Mouse (Mus musculus) splenic B cell, adult 2 months (primary cell): Measurements from ENCODE around the gene Has1.

Experiments
- DNase-seq: peaks from one replicate; pipeline ENCODE4 v3.0.0-alpha.2; 2011; ENCODE audit warnings: low read depth, low spot score
- H3K27me3 ChIP-seq: 2 replicates; pipeline ENCODE4 v1.6.1; 2012; ENCODE audit warnings: mild to moderate bottlenecking, low read length, moderate library complexity, mixed read lengths; ENCODE audit not compliant: control insufficient read depth, poor library complexity, insufficient read depth, severe bottlenecking
- H3K36me3 ChIP-seq: 2 replicates; pipeline ENCODE4 v1.6.1; 2012; ENCODE audit warnings: mild to moderate bottlenecking, low read length, moderate library complexity, mixed read lengths; ENCODE audit not compliant: control insufficient read depth, poor library complexity, insufficient read depth, severe bottlenecking

Has1 gene

DNA sequence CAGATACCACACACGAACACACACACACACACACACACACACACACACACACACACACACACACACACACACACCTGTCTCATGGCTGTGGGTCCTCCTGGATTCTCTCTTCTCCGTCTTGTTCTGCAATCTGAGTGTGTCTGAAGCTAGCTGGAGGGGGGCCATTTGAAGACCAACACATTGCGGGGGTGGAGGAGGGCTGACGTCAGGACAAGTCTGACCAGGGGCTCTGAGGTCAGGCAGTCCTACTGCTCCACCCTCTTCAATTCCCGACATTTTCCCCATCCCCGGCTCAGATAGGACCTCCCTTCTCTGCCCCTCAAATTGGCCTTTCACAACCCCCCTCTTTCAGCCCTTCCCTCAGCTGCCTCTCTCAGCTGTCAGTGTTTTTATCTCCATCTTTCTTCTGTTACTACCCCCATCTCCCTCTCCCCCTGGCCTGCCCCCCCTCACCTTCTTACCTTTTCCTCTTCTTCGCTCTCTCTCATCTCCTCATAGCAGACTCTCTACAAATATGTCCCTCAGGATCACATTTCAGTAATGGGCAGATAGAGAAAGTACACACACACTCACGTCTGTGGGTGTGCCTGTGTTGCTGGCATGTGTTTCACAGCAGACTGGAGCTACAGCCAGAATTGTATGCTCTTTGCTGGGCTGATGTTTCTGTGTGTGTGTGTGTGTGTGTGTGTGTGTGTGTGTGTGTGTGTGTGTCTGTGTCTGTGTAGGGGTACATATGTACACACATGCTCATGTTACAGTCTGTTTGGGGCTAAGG, at the start of gene Has1:
TSS of gene Has1 (minus strand) at position 142 of the 775 bp plus-strand sequence.
- H3K36me3 ChIP-seq: no peaks in the 10 kb centered on the region
- no peaks in the 10 kb centered on the region for H3K27me3 ChIP-seq
- DNase-seq: no peak

DNA sequence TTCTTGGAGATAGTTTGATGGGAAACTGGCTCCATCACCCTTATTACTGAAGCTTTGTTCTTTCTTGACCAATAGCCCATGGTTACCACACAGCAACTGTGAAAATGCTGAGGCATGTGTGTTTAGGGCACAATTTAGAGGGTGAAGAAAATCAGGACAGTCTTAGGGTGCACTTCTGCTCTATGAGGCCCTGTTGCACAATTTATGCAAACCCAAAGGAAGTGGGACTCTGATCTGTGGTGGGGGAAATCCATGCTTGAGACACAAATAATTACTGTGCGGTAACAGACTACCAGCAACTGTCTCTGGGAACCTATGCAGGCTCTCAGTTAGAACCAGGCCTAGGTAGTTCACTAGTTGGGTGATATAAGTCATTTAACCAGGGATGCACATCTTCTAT, 45.8 kb upstream of the Has1 start:
- DNase-seq: peak; percentile 44
- Histone ChIP-seq H3K36me3 (no peaks in the 10 kb centered on the region), H3K27me3 (no peaks in the 10 kb centered on the region)

DNA sequence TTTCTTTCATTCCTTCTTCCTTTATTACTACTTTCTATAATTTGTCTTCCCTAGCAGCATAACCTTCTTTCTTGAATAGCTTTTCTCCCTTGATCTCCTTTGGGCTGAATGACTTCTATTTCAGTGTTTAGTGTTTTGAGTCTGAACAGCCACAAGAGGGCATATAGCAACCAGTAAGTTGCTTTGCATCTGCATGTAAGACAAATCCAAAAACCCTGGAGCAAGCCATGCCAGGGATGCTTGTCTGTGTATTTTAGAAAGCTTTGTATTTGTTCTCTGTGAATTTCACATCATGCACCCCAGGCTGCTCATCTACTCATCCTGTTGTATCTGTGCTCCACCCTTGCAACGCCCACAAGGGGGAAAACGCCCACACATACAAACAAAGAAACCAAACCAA, 44.3 kb upstream of the Has1 start:
- peak; percentile 30 for DNase-seq
- H3K27me3 ChIP-seq: no peaks in the 10 kb centered on the region
- no peaks in the 10 kb centered on the region for H3K36me3 ChIP-seq

- DNase-seq: peak; percentile 67
- Histone ChIP-seq H3K27me3 (no peaks in the 10 kb centered on the region), H3K36me3 (no peaks in the 10 kb centered on the region)
Measured at GRCm38 (mm10) chr17:17896039-17896438, 41.0 kb upstream of the Has1 start.

- no peaks in the 10 kb centered on the region for H3K36me3 ChIP-seq
- no peaks in the 10 kb centered on the region for H3K27me3 ChIP-seq
- DNase-seq: no peak
Measured at GRCm38 (mm10) chr17:17889732-17890425, 34.9 kb upstream of the Has1 start.

- Histone ChIP-seq H3K36me3 (no peaks in the 10 kb centered on the region), H3K27me3 (no peaks in the 10 kb centered on the region)
- no peak for DNase-seq
Measured at GRCm38 (mm10) chr17:17887774-17888248, 32.8 kb upstream of the Has1 start, which contains the start of the genes Fpr2 and Fpr3. TSS of gene Fpr2 (plus strand) at chr17:17887824. TSS of gene Fpr3 (plus strand) at chr17:17887852.

GRCm38 (mm10) chr17:17883840-17884239, 28.8 kb upstream of the Has1 start, which contains the start of gene Fpr1:
TSS of gene Fpr1 (minus strand) at chr17:17883940.
- no peak for DNase-seq
- no peaks in the 10 kb centered on the region for H3K27me3 ChIP-seq
- H3K36me3 ChIP-seq: no peaks in the 10 kb centered on the region

GRCm38 (mm10) chr17:17882672-17883071, 27.7 kb upstream of the Has1 start:
- H3K36me3 ChIP-seq: no peaks in the 10 kb centered on the region
- H3K27me3 ChIP-seq: no peaks in the 10 kb centered on the region
- DNase-seq: no peak

GRCm38 (mm10) chr17:17879347-17879746, 24.3 kb upstream of the Has1 start:
- Histone ChIP-seq H3K27me3 (no peaks in the 10 kb centered on the region), H3K36me3 (no peaks in the 10 kb centered on the region)
- no peak for DNase-seq

GRCm38 (mm10) chr17:17871697-17872096, 16.7 kb upstream of the Has1 start:
- no peaks in the 10 kb centered on the region for H3K27me3 ChIP-seq
- H3K36me3 ChIP-seq: no peaks in the 10 kb centered on the region
- DNase-seq: no peak

DNA sequence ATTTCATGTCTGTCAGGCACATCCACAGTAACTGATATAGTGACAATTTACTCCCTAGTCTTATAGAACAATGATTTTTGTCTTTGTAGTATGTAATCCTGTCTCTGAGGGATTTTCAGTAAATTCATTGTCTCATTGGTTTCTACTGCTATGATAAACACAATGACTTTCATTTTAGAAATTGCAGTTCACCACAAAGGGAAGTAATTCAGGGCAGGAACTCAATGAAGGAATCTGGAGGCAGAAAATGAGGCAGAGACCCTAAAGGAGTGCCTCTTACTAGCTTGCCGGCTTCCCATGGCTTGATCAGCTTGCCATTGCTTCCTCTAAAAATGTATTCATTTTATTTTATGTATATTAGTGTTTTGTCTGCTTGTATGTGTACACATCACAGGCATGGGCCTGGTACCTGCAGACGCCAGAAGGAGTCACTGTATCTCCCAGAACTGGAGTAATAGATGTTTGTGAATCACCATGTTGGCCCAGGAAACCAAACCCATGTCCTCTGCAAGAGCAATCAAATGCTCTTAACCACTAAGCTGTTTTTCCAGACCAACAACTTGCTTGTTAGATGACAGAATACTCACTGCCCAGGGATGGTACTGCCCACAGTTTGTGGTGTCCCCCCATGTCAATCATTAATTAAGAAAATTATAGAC, 16.0 kb upstream of the Has1 start:
- no peak for DNase-seq
- Histone ChIP-seq H3K27me3 (no peaks in the 10 kb centered on the region), H3K36me3 (no peaks in the 10 kb centered on the region)

- no peak for DNase-seq
- no peaks in the 10 kb centered on the region for H3K27me3 ChIP-seq
- H3K36me3 ChIP-seq: no peaks in the 10 kb centered on the region
Measured at GRCm38 (mm10) chr17:17866801-17867469, 11.9 kb upstream of the Has1 start.

DNA sequence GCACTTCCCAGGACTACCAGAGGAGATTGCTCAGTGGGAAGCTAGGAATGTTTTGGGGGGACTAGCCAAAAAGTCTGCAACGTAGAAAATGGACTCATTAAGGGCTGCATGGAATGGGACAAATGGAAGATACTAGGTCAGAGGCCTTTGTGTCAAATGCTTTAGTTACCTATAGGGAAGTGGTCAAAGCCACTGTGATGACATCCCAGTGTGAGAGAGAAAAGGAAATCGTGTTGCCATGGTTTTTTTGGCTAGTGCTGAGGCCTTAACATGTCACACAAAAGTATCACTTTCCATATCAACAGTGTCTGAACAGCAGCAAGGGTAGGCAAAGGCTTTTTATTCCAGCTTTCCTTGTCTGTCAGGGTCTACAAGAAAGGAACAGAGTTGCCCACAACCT, 10.2 kb upstream of the Has1 start:
- no peak for DNase-seq
- Histone ChIP-seq H3K27me3 (no peaks in the 10 kb centered on the region), H3K36me3 (no peaks in the 10 kb centered on the region)

- H3K27me3 ChIP-seq: no peaks in the 10 kb centered on the region
- no peaks in the 10 kb centered on the region for H3K36me3 ChIP-seq
- no peak for DNase-seq
Measured at GRCm38 (mm10) chr17:17862360-17862759, 7.4 kb upstream of the Has1 start.
